Mouse (Mus musculus) ES-E14 (cell line): ENCODE measurements at regions not wholly inside any gene's neighbourhood (a gene's known extent, or its start where the extent isn't known, plus 50 kb on each side); places are given as distances from the start of the nearest gene placed in this dataset.

Experiments used
- DNase-seq: peaks from one replicate; pipeline ENCODE4 v3.0.0-alpha.2; 2013; ENCODE audit warnings: low read depth, low spot score
- H3K27ac ChIP-seq: 2 replicates; pipeline ENCODE4 v1.5.1; 2012; ENCODE audit warnings: low read depth, mild to moderate bottlenecking, low read length, moderate library complexity, mixed read lengths; ENCODE audit not compliant: poor library complexity, insufficient read depth, severe bottlenecking
- H3K36me3 ChIP-seq: 2 replicates; pipeline ENCODE4 v1.6.1; 2012; ENCODE audit warnings: mild to moderate bottlenecking, low read length, moderate library complexity, mixed read lengths; ENCODE audit not compliant: control insufficient read depth, poor library complexity, insufficient read depth, severe bottlenecking
- H3K4me1 ChIP-seq, 2 experiments: fragments of 150-350 bp in 1 of 2; sonication (generic) in 1 of 2; 2 replicates each; pipeline ENCODE4 v1.6.1; 2012; ENCODE audit warnings: low read length in 2 of 2, mild to moderate bottlenecking in 1 of 2, mixed read lengths in 1 of 2; ENCODE audit not compliant: control insufficient read depth in 2 of 2, insufficient read depth in 2 of 2, poor library complexity in 1 of 2
- H3K4me3 ChIP-seq, 2 experiments: fragments of 150-350 bp in 1 of 2; sonication (generic) in 1 of 2; 2 replicates each; pipeline ENCODE4 v1.5.1; 2012; ENCODE audit warnings: low read length in 2 of 2, low read depth in 1 of 2, mild to moderate bottlenecking in 1 of 2, mixed read lengths in 1 of 2; ENCODE audit not compliant: insufficient read depth in 1 of 2, poor library complexity in 1 of 2, severe bottlenecking in 1 of 2
- H3K9ac ChIP-seq: 2 replicates; pipeline ENCODE4 v1.6.1; 2012; ENCODE audit warnings: low read depth, mild to moderate bottlenecking, low read length, mixed read lengths; ENCODE audit not compliant: poor library complexity, insufficient read depth, severe bottlenecking
- H3K9me3 ChIP-seq: fragments of 150-350 bp; sonication (generic); 2 replicates; pipeline ENCODE4 v1.6.1; 2012; ENCODE audit warnings: low read depth, mild to moderate bottlenecking, low read length; ENCODE audit not compliant: control insufficient read depth, insufficient read depth
- CHD2 ChIP-seq: IDR thresholded peaks from 2 replicates; pipeline ENCODE4 v1.6.1; 2014; ENCODE audit warnings: mild to moderate bottlenecking, low read depth, low read length, inconsistent platforms
- HCFC1 ChIP-seq: IDR thresholded peaks from 2 replicates; pipeline ENCODE4 v1.6.1; 2012; ENCODE audit warnings: low read length, inconsistent platforms, borderline replicate concordance; ENCODE audit not compliant: insufficient read depth
- MAFK ChIP-seq: IDR thresholded peaks from 2 replicates; pipeline ENCODE4 v1.6.1; 2014; ENCODE audit warnings: mild to moderate bottlenecking, low read depth, low read length, inconsistent platforms; ENCODE audit not compliant: insufficient read depth
- ZC3H11A ChIP-seq: IDR thresholded peaks from 2 replicates; pipeline ENCODE4 v1.6.1; 2012; ENCODE audit warnings: low read depth, mild to moderate bottlenecking, inconsistent platforms, low read length, borderline replicate concordance
- ZNF384 ChIP-seq: IDR thresholded peaks from 2 replicates; pipeline ENCODE4 v1.6.1; 2012; ENCODE audit warnings: low read depth, low read length, inconsistent platforms
- in situ Hi-C, 2 experiments: fragments of 600-800 bp; cut with MboI; formaldehyde crosslinking; loops; one replicate each; pipeline ENCODE4 v1.15.1; 2025; ENCODE audit warnings: low sequenced_read_pairs in 2 of 2, inconsistent platforms in 1 of 2; ENCODE audit not compliant: unreplicated experiment in 2 of 2

DNA sequence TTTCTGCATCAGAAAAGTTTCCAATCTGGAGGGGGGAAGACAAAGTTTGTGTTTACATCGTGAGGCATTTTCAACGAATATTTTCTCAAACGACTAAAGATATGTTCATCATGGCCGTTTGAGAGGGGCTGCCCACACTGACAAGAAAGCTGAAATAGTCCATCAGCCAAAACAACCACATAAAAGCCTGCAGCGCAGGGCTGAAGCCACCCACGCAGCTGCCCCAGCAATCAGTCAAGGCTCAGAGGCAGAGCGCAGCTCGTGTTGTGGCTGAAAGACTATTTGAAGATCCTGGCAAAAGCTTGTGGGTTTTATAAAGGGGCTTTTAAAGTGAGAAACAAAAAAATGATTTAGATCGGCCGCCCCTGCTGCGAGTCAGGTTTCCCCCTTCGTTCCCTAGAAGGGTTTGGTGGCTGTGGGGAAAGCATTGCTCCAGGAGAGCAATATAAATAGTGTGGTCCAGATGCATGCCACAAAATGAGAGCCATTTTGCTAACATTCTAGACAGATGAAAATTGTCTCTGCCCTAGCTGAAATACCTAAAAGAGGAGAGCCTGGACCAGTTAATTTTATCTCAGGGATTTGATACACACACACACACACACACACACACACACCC is 105.0 kb upstream of the Otud4 start:
- TF ChIP-seq CHD2 (no peak), MAFK (no peak), ZC3H11A (no peak), HCFC1 (no peak), ZNF384 (no peak)
- no peak for DNase-seq
- in situ Hi-C loops, result no loop called here
- H3K9ac ChIP-seq, result no peak overlapping the region
- no peak overlapping the region for H3K27ac ChIP-seq
- no peaks in the 10 kb centered on the region for H3K36me3 ChIP-seq
- H3K9me3 ChIP-seq, result no peaks in the 10 kb centered on the region
- H3K4me3 ChIP-seq, result no peak overlapping the region
- no peaks in the 10 kb centered on the region for H3K4me1 ChIP-seq

GRCm38 (mm10) chr8:79529556-79529955 is 109.9 kb upstream of the Otud4 start:
- H3K9me3 ChIP-seq, result no peaks in the 10 kb centered on the region
- peak; percentile 25; the same call in 1 of the 2 replicates for TF ChIP-seq ZC3H11A
- TF ChIP-seq CHD2, result no peak

GRCm38 (mm10) chr8:79522040-79522439 is 117.4 kb upstream of the Otud4 start:
- 0 out of 2 replicates have a peak, but pooled peaks have one; percentile 45 for TF ChIP-seq HCFC1
- TF ChIP-seq MAFK, result no peak
- DNase-seq, result no peak

More at GRCm38 (mm10) chr8:79529556-79529955, 109.9 kb upstream of the Otud4 start:
- Histone ChIP-seq H3K27ac (no peak overlapping the region), H3K4me1 (no peaks in the 10 kb centered on the region), H3K9ac (no peak overlapping the region), H3K36me3 (no peaks in the 10 kb centered on the region), H3K4me3 (no peak overlapping the region)
- DNase-seq, result peak; percentile 60
- in situ Hi-C loops, result no loop called here

GRCm38 (mm10) chr8:79518966-79519365 is 119.6 kb upstream of the Smad1 start:
- Histone ChIP-seq H3K36me3 (no peaks in the 10 kb centered on the region), H3K27ac (no peak overlapping the region), H3K4me1 (no peaks in the 10 kb centered on the region), H3K9ac (no peak overlapping the region), H3K9me3 (no peaks in the 10 kb centered on the region), H3K4me3 (no peak overlapping the region)
- DNase-seq, result no peak
- in situ Hi-C loops, result no loop called here
- no peak for TF ChIP-seq ZNF384
- TF ChIP-seq CHD2, result no peak
- no peak for TF ChIP-seq HCFC1
- TF ChIP-seq MAFK, result no peak
- no peak for TF ChIP-seq ZC3H11A

More at GRCm38 (mm10) chr8:79522040-79522439, 117.4 kb upstream of the Otud4 start:
- in situ Hi-C loops, result no loop called here
- Histone ChIP-seq H3K36me3 (no peaks in the 10 kb centered on the region), H3K4me3 (no peak overlapping the region), H3K27ac (no peak overlapping the region), H3K9me3 (no peaks in the 10 kb centered on the region), H3K4me1 (no peaks in the 10 kb centered on the region), H3K9ac (no peak overlapping the region)

DNA sequence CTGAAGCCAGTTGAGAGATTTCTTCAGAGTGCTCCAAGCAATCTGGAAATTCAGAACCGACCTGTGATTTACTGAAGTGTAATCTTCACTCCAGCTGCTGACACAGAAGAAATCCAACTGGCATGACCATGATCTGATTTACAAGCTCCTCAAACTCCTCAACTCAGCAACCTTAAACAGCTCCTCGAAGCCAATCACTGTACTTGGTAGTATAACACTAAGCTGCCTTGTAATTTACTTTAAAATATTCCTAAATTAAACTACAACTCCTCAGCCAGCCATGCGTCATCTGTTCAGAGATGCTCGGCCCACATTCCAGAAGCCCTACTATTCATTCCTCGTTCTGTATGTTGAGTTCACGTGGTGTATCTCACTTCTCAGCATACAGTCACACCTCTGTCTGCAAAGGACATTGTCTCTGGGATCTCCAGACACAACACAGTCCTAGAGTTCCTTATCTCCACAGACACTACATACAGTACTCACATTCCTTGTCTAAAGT is 116.0 kb upstream of the Smad1 start:
- TF ChIP-seq ZNF384 (no peak), MAFK (no peak), ZC3H11A (no peak), CHD2 (no peak), HCFC1 (no peak)

More for the DNA sequence above, 116.0 kb upstream of the Smad1 start:
- Histone ChIP-seq H3K36me3 (no peaks in the 10 kb centered on the region), H3K4me3 (no peak overlapping the region), H3K9ac (no peak overlapping the region), H3K4me1 (no peaks in the 10 kb centered on the region), H3K9me3 (no peaks in the 10 kb centered on the region), H3K27ac (no peak overlapping the region)
- in situ Hi-C loops, result no loop called here
- no peak for DNase-seq
